Mouse (Mus musculus): ENCODE measurements at regions not wholly inside any gene's neighbourhood (a gene's known extent, or its start where the extent isn't known, plus 50 kb on each side); places are given as distances from the start of the nearest gene placed in this dataset.

GRCm38 (mm10) chr5:82956012-82956411, 399.0 kb downstream of the Tecrl start:
- 50% methylated on average over 3 of the region's 3 CpGs for WGBS
- Histone ChIP-seq H3K9ac (replicated peaks; ENCODE audit: low read depth, low read length) (no peak overlapping the region), H3K27me3 (ENCODE audit: control insufficient read depth, insufficient read depth, low read length) (no peaks in the 10 kb centered on the region), H3K36me3 (ENCODE audit: control insufficient read depth, insufficient read depth, low read length) (no peaks in the 10 kb centered on the region), H3K4me1 (ENCODE audit: control insufficient read depth, insufficient read depth, low read length) (no peaks in the 10 kb centered on the region), H3K4me2 (ENCODE audit: low read depth, low read length) (no peak overlapping the region), H3K9me3 (ENCODE audit: control insufficient read depth, low read length) (no peaks in the 10 kb centered on the region), H3K4me3 (ENCODE audit: low read depth, low read length) (no peak overlapping the region), H3K27ac (ENCODE audit: low read depth, low read length) (no peak overlapping the region)
- no peak for ATAC-seq (ENCODE audit: low read depth)

- no peak overlapping the region for H3K9ac ChIP-seq (replicated peaks; ENCODE audit: low read depth, low read length)
- 93% methylated on average over 1 of the region's 1 CpGs for WGBS
These were observed 407.9 kb downstream of the Tecrl start for GRCm38 (mm10) chr5:82947060-82947459.

GRCm38 (mm10) chr5:82939786-82940185, 415.2 kb downstream of the Tecrl start:
- Histone ChIP-seq H3K4me1 (ENCODE audit: control insufficient read depth, insufficient read depth, low read length) (no peaks in the 10 kb centered on the region), H3K4me2 (ENCODE audit: low read depth, low read length) (no peak overlapping the region), H3K9me3 (ENCODE audit: control insufficient read depth, low read length) (no peaks in the 10 kb centered on the region), H3K36me3 (ENCODE audit: control insufficient read depth, insufficient read depth, low read length) (no peaks in the 10 kb centered on the region), H3K9ac (replicated peaks; ENCODE audit: low read depth, low read length) (no peak overlapping the region), H3K27ac (ENCODE audit: low read depth, low read length) (no peak overlapping the region), H3K4me3 (ENCODE audit: low read depth, low read length) (no peak overlapping the region), H3K27me3 (ENCODE audit: control insufficient read depth, insufficient read depth, low read length) (no peaks in the 10 kb centered on the region)
- WGBS, result 60% methylated on average over 1 of the region's 1 CpGs
- no peak for ATAC-seq (ENCODE audit: low read depth)

More at GRCm38 (mm10) chr5:82947060-82947459, 407.9 kb downstream of the Tecrl start:
- no peak for ATAC-seq (ENCODE audit: low read depth)
- H3K9me3 ChIP-seq (ENCODE audit: control insufficient read depth, low read length), result no peaks in the 10 kb centered on the region
- H3K4me3 ChIP-seq (ENCODE audit: low read depth, low read length), result no peak overlapping the region
- H3K4me2 ChIP-seq (ENCODE audit: low read depth, low read length), result no peak overlapping the region
- H3K27me3 ChIP-seq (ENCODE audit: control insufficient read depth, insufficient read depth, low read length), result no peaks in the 10 kb centered on the region
- no peaks in the 10 kb centered on the region for H3K36me3 ChIP-seq (ENCODE audit: control insufficient read depth, insufficient read depth, low read length)
- no peaks in the 10 kb centered on the region for H3K4me1 ChIP-seq (ENCODE audit: control insufficient read depth, insufficient read depth, low read length)
- H3K27ac ChIP-seq (ENCODE audit: low read depth, low read length), result no peak overlapping the region

GRCm38 (mm10) chr5:82899347-82899746, 455.6 kb downstream of the Tecrl start:
- Histone ChIP-seq H3K27ac (ENCODE audit: low read depth, low read length) (no peak overlapping the region), H3K9me3 (ENCODE audit: control insufficient read depth, low read length) (no peaks in the 10 kb centered on the region), H3K4me2 (ENCODE audit: low read depth, low read length) (no peak overlapping the region), H3K4me3 (ENCODE audit: low read depth, low read length) (no peak overlapping the region), H3K9ac (replicated peaks; ENCODE audit: low read depth, low read length) (no peak overlapping the region), H3K4me1 (ENCODE audit: control insufficient read depth, insufficient read depth, low read length) (no peaks in the 10 kb centered on the region; the same call in 1 of the 2 replicates), H3K27me3 (ENCODE audit: control insufficient read depth, insufficient read depth, low read length) (no peaks in the 10 kb centered on the region), H3K36me3 (ENCODE audit: control insufficient read depth, insufficient read depth, low read length) (no peaks in the 10 kb centered on the region)
- no peak for ATAC-seq (ENCODE audit: low read depth)
- 44% methylated on average over 3 of the region's 3 CpGs for WGBS

GRCm38 (mm10) chr5:82898912-82899311, 456.1 kb downstream of the Tecrl start:
- Histone ChIP-seq H3K27ac (ENCODE audit: low read depth, low read length) (no peak overlapping the region), H3K4me3 (ENCODE audit: low read depth, low read length) (no peak overlapping the region), H3K36me3 (ENCODE audit: control insufficient read depth, insufficient read depth, low read length) (no peaks in the 10 kb centered on the region), H3K27me3 (ENCODE audit: control insufficient read depth, insufficient read depth, low read length) (no peaks in the 10 kb centered on the region), H3K4me2 (ENCODE audit: low read depth, low read length) (no peak overlapping the region), H3K9me3 (ENCODE audit: control insufficient read depth, low read length) (no peaks in the 10 kb centered on the region), H3K4me1 (ENCODE audit: control insufficient read depth, insufficient read depth, low read length) (no peaks in the 10 kb centered on the region; the same call in 1 of the 2 replicates), H3K9ac (replicated peaks; ENCODE audit: low read depth, low read length) (no peak overlapping the region)
- ATAC-seq (ENCODE audit: low read depth), result no peak
- 54% methylated on average over 1 of the region's 1 CpGs for WGBS

GRCm38 (mm10) chr5:82898389-82898788, 456.6 kb downstream of the Tecrl start:
- H3K9me3 ChIP-seq (ENCODE audit: control insufficient read depth, low read length), result no peaks in the 10 kb centered on the region
- no peaks in the 10 kb centered on the region for H3K27me3 ChIP-seq (ENCODE audit: control insufficient read depth, insufficient read depth, low read length)
- WGBS, result 85% methylated on average over 2 of the region's 2 CpGs
- no peak overlapping the region for H3K27ac ChIP-seq (ENCODE audit: low read depth, low read length)
- no peak for ATAC-seq (ENCODE audit: low read depth)
- no peak overlapping the region for H3K4me3 ChIP-seq (ENCODE audit: low read depth, low read length)
- no peak overlapping the region for H3K9ac ChIP-seq (replicated peaks; ENCODE audit: low read depth, low read length)
- H3K36me3 ChIP-seq (ENCODE audit: control insufficient read depth, insufficient read depth, low read length), result no peaks in the 10 kb centered on the region
- H3K4me2 ChIP-seq (ENCODE audit: low read depth, low read length), result no peak overlapping the region
- no peaks in the 10 kb centered on the region; the same call in 1 of the 2 replicates for H3K4me1 ChIP-seq (ENCODE audit: control insufficient read depth, insufficient read depth, low read length)

GRCm38 (mm10) chr5:82869264-82869663, 485.7 kb downstream of the Tecrl start:
- Histone ChIP-seq H3K9ac (replicated peaks; ENCODE audit: low read depth, low read length) (no peak overlapping the region), H3K4me2 (ENCODE audit: low read depth, low read length) (no peak overlapping the region), H3K27ac (ENCODE audit: low read depth, low read length) (no peak overlapping the region), H3K4me1 (ENCODE audit: control insufficient read depth, insufficient read depth, low read length) (no peaks in the 10 kb centered on the region), H3K9me3 (ENCODE audit: control insufficient read depth, low read length) (no peaks in the 10 kb centered on the region), H3K27me3 (ENCODE audit: control insufficient read depth, insufficient read depth, low read length) (no peaks in the 10 kb centered on the region), H3K4me3 (ENCODE audit: low read depth, low read length) (no peak overlapping the region), H3K36me3 (ENCODE audit: control insufficient read depth, insufficient read depth, low read length) (no peaks in the 10 kb centered on the region)
- WGBS, result 81% methylated on average over 2 of the region's 2 CpGs
- no peak for ATAC-seq (ENCODE audit: low read depth)

- H3K4me3 ChIP-seq (ENCODE audit: low read depth, low read length), result no peak overlapping the region
- no peaks in the 10 kb centered on the region for H3K4me1 ChIP-seq (ENCODE audit: control insufficient read depth, insufficient read depth, low read length)
- H3K9ac ChIP-seq (replicated peaks; ENCODE audit: low read depth, low read length), result no peak overlapping the region
- no peak overlapping the region for H3K27ac ChIP-seq (ENCODE audit: low read depth, low read length)
- H3K9me3 ChIP-seq (ENCODE audit: control insufficient read depth, low read length), result no peaks in the 10 kb centered on the region
- H3K27me3 ChIP-seq (ENCODE audit: control insufficient read depth, insufficient read depth, low read length), result no peaks in the 10 kb centered on the region
- ATAC-seq (ENCODE audit: low read depth), result no peak
- no peak overlapping the region for H3K4me2 ChIP-seq (ENCODE audit: low read depth, low read length)
- H3K36me3 ChIP-seq (ENCODE audit: control insufficient read depth, insufficient read depth, low read length), result no peaks in the 10 kb centered on the region
- WGBS, result 97% methylated on average over 1 of the region's 1 CpGs
These were observed 490.6 kb downstream of the Tecrl start for GRCm38 (mm10) chr5:82864347-82864746.

GRCm38 (mm10) chr5:82825327-82825726, 529.7 kb downstream of the Tecrl start:
- no peaks in the 10 kb centered on the region for H3K36me3 ChIP-seq (ENCODE audit: control insufficient read depth, insufficient read depth, low read length)
- 82% methylated on average over 4 of the region's 4 CpGs for WGBS
- no peak overlapping the region for H3K27ac ChIP-seq (ENCODE audit: low read depth, low read length)
- H3K4me2 ChIP-seq (ENCODE audit: low read depth, low read length), result no peak overlapping the region
- H3K9me3 ChIP-seq (ENCODE audit: control insufficient read depth, low read length), result no peaks in the 10 kb centered on the region
- no peak for ATAC-seq (ENCODE audit: low read depth)
- H3K4me1 ChIP-seq (ENCODE audit: control insufficient read depth, insufficient read depth, low read length), result no peaks in the 10 kb centered on the region
- no peak overlapping the region for H3K9ac ChIP-seq (replicated peaks; ENCODE audit: low read depth, low read length)
- no peaks in the 10 kb centered on the region for H3K27me3 ChIP-seq (ENCODE audit: control insufficient read depth, insufficient read depth, low read length)
- no peak overlapping the region for H3K4me3 ChIP-seq (ENCODE audit: low read depth, low read length)

GRCm38 (mm10) chr5:82793197-82793596, 561.8 kb downstream of the Tecrl start:
- ATAC-seq (ENCODE audit: low read depth), result no peak
- Histone ChIP-seq H3K4me2 (ENCODE audit: low read depth, low read length) (no peak overlapping the region), H3K9ac (replicated peaks; ENCODE audit: low read depth, low read length) (no peak overlapping the region), H3K9me3 (ENCODE audit: control insufficient read depth, low read length) (no peaks in the 10 kb centered on the region), H3K4me3 (ENCODE audit: low read depth, low read length) (no peak overlapping the region), H3K36me3 (ENCODE audit: control insufficient read depth, insufficient read depth, low read length) (no peaks in the 10 kb centered on the region), H3K27me3 (ENCODE audit: control insufficient read depth, insufficient read depth, low read length) (no peaks in the 10 kb centered on the region), H3K4me1 (ENCODE audit: control insufficient read depth, insufficient read depth, low read length) (no peaks in the 10 kb centered on the region), H3K27ac (ENCODE audit: low read depth, low read length) (no peak overlapping the region)
- WGBS, result 76% methylated on average over 1 of the region's 1 CpGs

All from neural tube, embryonic 14.5 days (tissue).